Mouse (Mus musculus): Measurements from ENCODE around the gene Atp13a2. TPM values are rescaled to one million over a fixed set of nuclear protein-coding genes. Genes with fewer than 3 reads are reported as not detected.

Gene Atp13a2
- total and polyA plus RNA-seq, 2 experiments from 2014 or later, result 182 to 419 TPM

DNA sequence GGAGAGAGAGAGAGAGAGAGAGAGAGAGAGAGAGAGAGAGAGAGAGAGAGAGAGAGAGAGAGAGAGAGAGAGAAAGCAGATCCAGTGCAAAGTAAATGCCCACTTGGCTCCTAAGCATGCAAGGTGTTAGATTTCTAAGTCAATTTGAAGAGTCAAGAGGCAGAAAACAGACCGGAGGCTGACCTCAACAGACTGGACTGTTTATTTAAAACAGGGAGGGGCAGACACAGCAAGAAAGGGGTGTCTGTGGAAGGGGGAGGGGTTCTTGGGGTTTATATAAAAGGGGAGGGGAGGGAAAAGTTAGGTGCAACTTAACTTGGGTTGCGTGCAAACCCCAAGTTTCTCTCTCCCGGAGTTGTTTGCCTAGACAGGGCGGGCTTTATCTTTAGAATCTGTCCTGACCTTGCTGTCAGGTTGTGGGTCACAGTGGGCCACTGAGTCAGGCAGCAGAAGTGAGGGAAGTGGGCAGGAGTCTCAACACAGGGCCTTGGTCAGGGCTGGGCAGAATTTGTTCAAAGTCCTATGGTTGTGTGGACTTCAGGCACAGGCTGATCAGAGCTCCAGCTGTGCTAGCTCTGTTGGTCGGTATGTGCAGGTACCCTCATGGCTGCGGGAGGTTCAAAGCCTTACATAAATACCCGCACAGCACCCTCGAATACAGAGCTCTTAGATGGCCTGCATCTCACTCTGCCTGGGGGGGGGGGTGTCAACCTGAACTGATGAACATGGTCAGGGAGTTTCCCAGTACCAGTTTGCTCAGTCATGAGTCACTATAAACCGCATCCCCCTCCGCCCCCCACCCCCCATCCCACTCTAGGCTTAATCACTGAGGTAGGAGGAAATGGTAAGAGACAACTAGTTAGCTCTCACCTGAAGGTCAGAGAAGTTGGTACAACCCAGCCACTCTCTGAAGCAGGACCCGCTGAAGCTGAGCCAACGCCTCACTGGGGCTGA is 38.9 kb upstream of the Atp13a2 start:
- Histone ChIP-seq H3K4me1 (ENCODE audit: insufficient read depth, low read length) (no peaks in the 10 kb centered on the region), H3K36me3 (ENCODE audit: insufficient read depth, low read length) (no peaks in the 10 kb centered on the region), H3K9me3 (ENCODE audit: low read length) (no peaks in the 10 kb centered on the region), H3K9ac (replicated peaks; ENCODE audit: low read length, poor library complexity, severe bottlenecking) (no peak overlapping the region), H3K27me3 (ENCODE audit: insufficient read depth, low read length) (no peaks in the 10 kb centered on the region), H3K4me2 (ENCODE audit: low read depth, low read length, poor library complexity, severe bottlenecking) (no peak overlapping the region), H3K4me3 (ENCODE audit: low read depth, low read length) (no peak overlapping the region), H3K27ac (ENCODE audit: low read depth, low read length) (no peak overlapping the region)
- 83% methylated on average over 12 of the region's 12 CpGs for WGBS
- DNase-seq (ENCODE audit: low spot score) (no peak), ATAC-seq (ENCODE audit: low FRiP score) (no peak)
- TF ChIP-seq CTCF (IDR thresholded peaks at IDR 0.05), result no peak

DNA sequence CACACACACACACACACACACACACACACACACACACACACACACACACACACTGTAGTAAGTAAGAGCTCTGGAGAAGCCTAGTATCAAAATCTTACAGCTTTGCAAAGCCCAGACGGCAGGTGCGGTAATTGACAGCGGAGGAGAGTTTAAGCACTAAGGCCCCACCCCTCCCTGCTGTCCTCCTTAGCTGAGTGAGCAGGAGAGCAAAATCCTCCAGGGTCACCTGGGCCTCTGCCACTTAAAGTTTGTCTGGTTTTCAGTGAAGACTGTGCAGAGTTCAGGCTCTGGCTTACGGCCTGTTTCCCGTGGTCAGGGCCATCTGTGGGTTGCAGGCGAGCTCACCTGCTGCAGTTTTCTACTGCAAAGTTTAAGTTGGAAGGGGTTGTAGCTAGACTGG is 38.2 kb upstream of the Atp13a2 start:
- H3K4me1 ChIP-seq (ENCODE audit: insufficient read depth, low read length), result no peaks in the 10 kb centered on the region
- no peak overlapping the region for H3K4me2 ChIP-seq (ENCODE audit: low read depth, low read length, poor library complexity, severe bottlenecking)
- no peaks in the 10 kb centered on the region for H3K27me3 ChIP-seq (ENCODE audit: insufficient read depth, low read length)
- 86% methylated on average over 6 of the region's 6 CpGs for WGBS
- no peak for DNase-seq (ENCODE audit: low spot score)
- no peak overlapping the region for H3K4me3 ChIP-seq (ENCODE audit: low read depth, low read length)
- H3K9ac ChIP-seq (replicated peaks; ENCODE audit: low read length, poor library complexity, severe bottlenecking), result no peak overlapping the region
- no peak overlapping the region for H3K27ac ChIP-seq (ENCODE audit: low read depth, low read length)
- no peaks in the 10 kb centered on the region for H3K36me3 ChIP-seq (ENCODE audit: insufficient read depth, low read length)
- no peaks in the 10 kb centered on the region for H3K9me3 ChIP-seq (ENCODE audit: low read length)
- no peak for TF ChIP-seq CTCF (IDR thresholded peaks at IDR 0.05)
- no peak for ATAC-seq (ENCODE audit: low FRiP score)

DNA sequence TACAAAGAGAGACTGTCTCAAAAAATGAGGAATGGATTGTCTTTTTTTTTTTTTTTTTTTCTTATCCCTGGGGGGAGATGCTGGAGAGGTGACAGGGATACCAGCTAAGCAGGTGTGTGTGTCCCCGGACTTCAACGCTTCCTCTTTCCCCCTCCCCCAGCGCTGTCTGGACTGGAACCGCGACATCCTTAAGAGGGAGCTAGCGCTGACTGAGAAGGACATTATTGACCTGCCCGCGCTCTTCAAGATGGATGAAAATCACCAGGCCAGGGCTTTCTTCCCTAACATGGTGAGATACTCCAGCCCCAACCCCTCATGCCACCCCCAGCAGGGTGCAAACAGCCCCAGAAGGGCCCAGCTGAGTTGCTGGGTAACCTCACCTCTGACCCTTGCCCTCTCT is 37.6 kb upstream of the Atp13a2 start:
- H3K4me2 ChIP-seq (ENCODE audit: low read depth, low read length, poor library complexity, severe bottlenecking), result no peak overlapping the region
- no peaks in the 10 kb centered on the region for H3K4me1 ChIP-seq (ENCODE audit: insufficient read depth, low read length)
- ATAC-seq (ENCODE audit: low FRiP score) (no peak), DNase-seq (ENCODE audit: low spot score) (no peak)
- H3K27me3 ChIP-seq (ENCODE audit: insufficient read depth, low read length), result no peaks in the 10 kb centered on the region
- TF ChIP-seq CTCF (IDR thresholded peaks at IDR 0.05), result no peak
- no peak overlapping the region for H3K9ac ChIP-seq (replicated peaks; ENCODE audit: low read length, poor library complexity, severe bottlenecking)
- H3K36me3 ChIP-seq (ENCODE audit: insufficient read depth, low read length), result no peaks in the 10 kb centered on the region
- no peak overlapping the region for H3K27ac ChIP-seq (ENCODE audit: low read depth, low read length)
- H3K4me3 ChIP-seq (ENCODE audit: low read depth, low read length), result no peak overlapping the region
- H3K9me3 ChIP-seq (ENCODE audit: low read length), result no peaks in the 10 kb centered on the region
- 84% methylated on average over 8 of the region's 8 CpGs for WGBS

DNA sequence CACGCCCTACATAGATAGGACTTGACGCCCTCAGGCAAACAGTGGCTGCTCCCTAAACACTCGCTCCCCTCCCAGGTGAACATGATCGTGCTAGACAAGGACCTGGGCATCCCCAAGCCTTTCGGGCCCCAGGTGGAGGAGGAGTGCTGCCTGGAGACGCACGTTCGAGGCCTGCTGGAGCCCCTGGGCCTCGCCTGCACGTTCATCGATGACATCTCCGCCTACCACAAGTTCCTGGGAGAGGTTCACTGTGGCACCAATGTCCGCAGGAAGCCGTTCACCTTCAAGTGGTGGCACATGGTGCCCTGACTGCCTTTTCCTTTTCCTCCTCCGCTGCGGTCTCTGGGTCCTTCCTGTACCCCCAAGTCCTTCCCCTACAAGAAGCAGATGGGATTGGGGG is 37.1 kb upstream of the Atp13a2 start:
- WGBS, result 90% methylated on average over 16 of the region's 16 CpGs

DNA sequence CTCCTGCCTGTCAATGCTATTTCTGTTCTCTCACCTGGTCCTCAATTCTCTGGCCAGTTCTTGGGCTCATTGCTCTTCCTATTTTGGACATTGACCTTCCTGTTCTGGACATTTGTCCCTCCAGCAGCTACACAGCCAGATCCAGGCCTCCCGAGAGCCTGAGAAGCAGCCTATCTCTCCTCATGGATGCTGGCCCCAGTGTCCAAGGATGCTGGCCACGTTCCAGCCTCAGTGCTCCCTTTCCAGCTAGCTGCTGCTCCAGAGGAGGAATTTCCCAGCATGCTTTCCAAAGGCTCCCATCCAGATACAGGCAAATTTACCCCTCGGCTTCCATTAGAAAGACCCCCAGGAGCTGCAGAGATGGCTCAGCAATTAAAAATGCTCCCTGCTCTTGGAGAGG is 36.1 kb upstream of the Atp13a2 start:
- WGBS, result 70% methylated on average over 3 of the region's 3 CpGs
- H3K4me1 ChIP-seq (ENCODE audit: insufficient read depth, low read length), result no peaks in the 10 kb centered on the region
- no peak for DNase-seq (ENCODE audit: low spot score)
- H3K27me3 ChIP-seq (ENCODE audit: insufficient read depth, low read length), result no peaks in the 10 kb centered on the region
- H3K36me3 ChIP-seq (ENCODE audit: insufficient read depth, low read length), result no peaks in the 10 kb centered on the region
- H3K9ac ChIP-seq (replicated peaks; ENCODE audit: low read length, poor library complexity, severe bottlenecking), result no peak overlapping the region
- no peak for TF ChIP-seq CTCF (IDR thresholded peaks at IDR 0.05)
- no peak for ATAC-seq (ENCODE audit: low FRiP score)
- no peak overlapping the region for H3K4me3 ChIP-seq (ENCODE audit: low read depth, low read length)
- H3K9me3 ChIP-seq (ENCODE audit: low read length), result no peaks in the 10 kb centered on the region
- H3K27ac ChIP-seq (ENCODE audit: low read depth, low read length), result no peak overlapping the region
- H3K4me2 ChIP-seq (ENCODE audit: low read depth, low read length, poor library complexity, severe bottlenecking), result no peak overlapping the region

More for the DNA sequence above, 37.1 kb upstream of the Atp13a2 start:
- no peaks in the 10 kb centered on the region for H3K9me3 ChIP-seq (ENCODE audit: low read length)
- no peaks in the 10 kb centered on the region for H3K27me3 ChIP-seq (ENCODE audit: insufficient read depth, low read length)
- H3K36me3 ChIP-seq (ENCODE audit: insufficient read depth, low read length), result no peaks in the 10 kb centered on the region
- H3K4me3 ChIP-seq (ENCODE audit: low read depth, low read length), result no peak overlapping the region
- no peaks in the 10 kb centered on the region for H3K4me1 ChIP-seq (ENCODE audit: insufficient read depth, low read length)
- no peak overlapping the region for H3K4me2 ChIP-seq (ENCODE audit: low read depth, low read length, poor library complexity, severe bottlenecking)
- H3K9ac ChIP-seq (replicated peaks; ENCODE audit: low read length, poor library complexity, severe bottlenecking), result no peak overlapping the region
- ATAC-seq (ENCODE audit: low FRiP score) (no peak), DNase-seq (ENCODE audit: low spot score) (no peak)
- no peak for TF ChIP-seq CTCF (IDR thresholded peaks at IDR 0.05)
- no peak overlapping the region for H3K27ac ChIP-seq (ENCODE audit: low read depth, low read length)

DNA sequence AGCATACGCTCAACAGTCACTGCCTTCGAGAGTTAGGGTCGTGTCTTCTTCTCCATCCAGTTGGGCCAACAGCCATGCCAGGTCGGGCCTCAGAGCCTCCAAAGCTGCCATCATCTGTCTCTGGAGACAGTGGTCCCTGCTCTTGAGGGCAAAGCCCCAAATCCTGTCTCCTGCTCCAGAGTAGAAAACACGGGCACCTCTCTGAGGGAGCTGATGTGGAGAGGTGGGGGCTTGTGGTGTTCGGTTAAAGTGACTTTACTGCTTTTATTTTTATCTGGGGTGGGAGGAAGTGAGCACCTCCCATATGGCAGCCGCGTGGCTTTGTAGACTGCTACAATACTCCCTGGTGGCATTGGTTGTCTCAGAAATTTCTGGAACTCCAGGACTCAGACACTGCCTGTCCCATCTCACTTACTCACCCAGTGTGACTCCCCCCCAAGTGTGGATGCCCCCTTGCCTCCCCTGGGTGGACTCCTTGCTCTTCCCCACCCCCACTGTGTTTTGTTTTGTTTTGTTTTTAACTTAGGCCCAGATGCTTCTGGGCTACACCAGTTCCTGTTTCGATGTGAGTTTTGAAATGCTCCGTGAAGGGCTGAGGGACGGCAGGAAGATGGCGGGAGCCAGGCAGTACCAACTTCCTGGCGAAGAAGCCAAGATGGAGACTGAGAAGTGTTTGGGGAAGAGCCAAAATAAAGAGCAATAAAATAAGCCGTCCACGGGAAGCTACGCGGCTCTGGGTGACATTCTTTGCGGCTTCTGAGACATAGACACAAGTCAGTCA is 34.6 kb upstream of the Atp13a2 start:
- ATAC-seq (ENCODE audit: low FRiP score) (no peak), DNase-seq (ENCODE audit: low spot score) (no peak)
- Histone ChIP-seq H3K36me3 (ENCODE audit: insufficient read depth, low read length) (no peaks in the 10 kb centered on the region), H3K27me3 (ENCODE audit: insufficient read depth, low read length) (no peaks in the 10 kb centered on the region), H3K9ac (replicated peaks; ENCODE audit: low read length, poor library complexity, severe bottlenecking) (no peak overlapping the region), H3K4me2 (ENCODE audit: low read depth, low read length, poor library complexity, severe bottlenecking) (no peak overlapping the region), H3K4me3 (ENCODE audit: low read depth, low read length) (no peak overlapping the region), H3K27ac (ENCODE audit: low read depth, low read length) (no peak overlapping the region), H3K4me1 (ENCODE audit: insufficient read depth, low read length) (no peaks in the 10 kb centered on the region), H3K9me3 (ENCODE audit: low read length) (no peaks in the 10 kb centered on the region)
- TF ChIP-seq CTCF (IDR thresholded peaks at IDR 0.05), result no peak
- 89% methylated on average over 18 of the region's 18 CpGs for WGBS

Data from midbrain, postnatal 0 days (tissue).